ENCODE assay signal across 23 mouse cellular contexts in genomic region chr16:11880461-11880860, GRCm38 (mm10).
"Had no signal": no experiment of that assay in that cellular context is flagged by ENCODE, and none has a peak within 500 bp of the region (broad histone marks: within the 10 kb centered on the region; RNA-seq: fewer than 3 reads in every experiment).

No protein-coding gene starts in this region.

- H3K9me3 ChIP-seq: limb, embryonic 12.5 days; limb, embryonic 15.5 days; midbrain, embryonic 12.5 days; midbrain, embryonic 15.5 days; neural tube, embryonic 13.5 days had no signal

- H3K27ac ChIP-seq: kidney, postnatal 0 days; layer of hippocampus, adult 2 months; limb, embryonic 12.5 days; limb, embryonic 15.5 days; liver, embryonic 14.5 days; macrophage; midbrain, embryonic 12.5 days; midbrain, embryonic 15.5 days; neural tube, embryonic 13.5 days; stomach, postnatal 0 days had no signal

- ATAC-seq: liver, postnatal 0 days; lung, postnatal 0 days; midbrain, embryonic 15.5 days had no signal

- H3K4me3 ChIP-seq: layer of hippocampus, adult 2 months; limb, embryonic 12.5 days; limb, embryonic 15.5 days; midbrain, embryonic 12.5 days; midbrain, embryonic 15.5 days; myocyte; neural tube, embryonic 13.5 days had no signal

- H3K27me3 ChIP-seq: limb, embryonic 12.5 days; limb, embryonic 15.5 days; midbrain, embryonic 12.5 days; midbrain, embryonic 15.5 days; neural tube, embryonic 13.5 days had no signal

- H3K36me3 ChIP-seq: midbrain, embryonic 12.5 days; midbrain, embryonic 15.5 days had no signal

- DNase-seq: kidney, postnatal 25 days; layer of hippocampus, adult 9-11 months; layer of hippocampus, postnatal 36 days; left cerebral cortex, postnatal 4 days; liver, postnatal 0 days; lung, embryonic 14.5 days; retina, postnatal 1 day; right cerebral cortex, postnatal 25 days; thymus, adult 18-20 months; thymus, postnatal 36 days had no signal

- H3K9ac ChIP-seq: limb, embryonic 12.5 days; limb, embryonic 15.5 days; liver, embryonic 14.5 days; liver, postnatal 0 days; lung, embryonic 14.5 days; midbrain, embryonic 12.5 days; midbrain, embryonic 15.5 days; neural tube, embryonic 13.5 days had no signal

- H3K4me2 ChIP-seq: limb, embryonic 12.5 days; limb, embryonic 15.5 days; liver, embryonic 11.5 days; lung, embryonic 14.5 days; midbrain, embryonic 12.5 days; midbrain, embryonic 15.5 days; neural tube, embryonic 13.5 days had no signal

- H3K4me1 ChIP-seq: limb, embryonic 12.5 days; midbrain, embryonic 12.5 days; midbrain, embryonic 15.5 days; neural tube, embryonic 13.5 days had no signal
